Mouse (Mus musculus): ENCODE measurements around the gene Fign.

- TF ChIP-seq POLR2A (IDR thresholded peaks at IDR 0.05; ENCODE audit: low read depth, low read length) (no peak), MEF2A (IDR thresholded peaks at IDR 0.05; ENCODE audit: borderline replicate concordance, low read depth, low read length) (no peak), MAX (IDR thresholded peaks at IDR 0.05; ENCODE audit: low read length) (no peak), EP300 (IDR thresholded peaks at IDR 0.05; ENCODE audit: low read length) (no peak), E2F4 (IDR thresholded peaks at IDR 0.05; ENCODE audit: insufficient replicate concordance, low read depth, low read length) (no peak), HCFC1 (IDR thresholded peaks at IDR 0.05; ENCODE audit: low read depth, low read length) (no peak), CTCF (conservative IDR thresholded peaks at IDR 0.05 in 1 of 2, IDR thresholded peaks at IDR 0.05 in 1 of 2; ENCODE audit: low read depth in 2 of 2, low read length in 2 of 2) (no peak), RCOR1 (conservative IDR thresholded peaks at IDR 0.05; ENCODE audit: low read depth, low read length) (no peak)
Measured at GRCm38 (mm10) chr2:64074602-64075389, 23.0 kb downstream of the Fign start.

Data from CH12.LX (cell line).